ENCODE assay signal across 9 mouse cellular contexts in the genomic region with DNA sequence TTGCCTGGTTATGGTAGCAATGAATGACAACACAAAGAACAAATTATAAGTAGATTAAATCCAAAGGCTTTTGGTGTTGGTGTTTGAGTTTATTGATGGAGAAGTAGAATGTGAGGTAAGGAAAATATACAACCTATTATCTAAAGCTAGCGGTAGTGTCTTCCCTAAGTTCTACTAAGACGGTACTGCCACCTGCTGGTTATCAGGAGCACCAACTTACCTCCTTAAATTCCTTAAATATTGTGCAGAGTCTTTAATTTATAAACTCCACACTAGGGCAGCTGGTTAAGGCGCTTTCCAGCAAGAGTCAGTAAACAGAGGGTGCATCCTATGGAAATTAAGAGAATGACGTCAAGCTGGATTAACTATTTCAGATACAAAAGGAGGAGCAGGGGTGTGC. TPM values are rescaled to one million over a fixed set of nuclear protein-coding genes. Genes with fewer than 3 reads are reported as not detected.
DNase-seq lines count a peak whose midpoint lies in the region; ATAC-seq and TF ChIP-seq lines count a peak whose summit lies in the region.
"Had no signal": no experiment of that assay in that cellular context is flagged by ENCODE, and none has a peak within 500 bp of the region (broad histone marks: within the 10 kb centered on the region; RNA-seq: fewer than 3 reads in every experiment).

No protein-coding gene starts in this region.

- H3K4me2 ChIP-seq in heart, embryonic 11.5 days: no peak overlapping the region
- H3K4me2 ChIP-seq: neural tube, embryonic 13.5 days had no signal

- DNase-seq in heart, adult 8-10 months (ENCODE audit: low spot score): peak; percentile 46
- peak; percentile 46 for DNase-seq in thymus, adult 2 months
- DNase-seq in thymus, adult 18-20 months: no peak
- peak; percentile 45 for DNase-seq in cerebellum, adult 9-10 months
- peak; percentile 44 to 65 for DNase-seq in kidney, postnatal 25 days
- peak; percentile 65 for DNase-seq in retina, postnatal 1 day

- no peaks in the 10 kb centered on the region for H3K27me3 ChIP-seq in heart, embryonic 11.5 days (ENCODE audit: control insufficient read depth, insufficient read depth, low read length)
- H3K27me3 ChIP-seq in thymus, adult 2 months (ENCODE audit: control insufficient read depth, insufficient read depth, low read length): no peaks in the 10 kb centered on the region
- H3K27me3 ChIP-seq: neural tube, embryonic 13.5 days had no signal

- TF ChIP-seq CTCF in thymus, adult 2 months (IDR thresholded peaks at IDR 0.05; ENCODE audit: borderline replicate concordance, control insufficient read depth, extremely low read depth, insufficient read depth, low read length, poor library complexity): no peak

- WGBS in heart, embryonic 11.5 days (ENCODE audit: insufficient replicate concordance): 35% methylated on average over 4 of the region's 4 CpGs
- WGBS in thymus, adult 2 months: 46% methylated on average over 4 of the region's 4 CpGs

- no peak overlapping the region for H3K9ac ChIP-seq in heart, embryonic 11.5 days (ENCODE audit: low read depth, low read length)
- H3K9ac ChIP-seq: neural tube, embryonic 13.5 days had no signal

- ATAC-seq in heart, embryonic 11.5 days (replicated peaks; ENCODE audit: insufficient number of reproducible peaks, low FRiP score, low TSS enrichment): no peak
- no peak for ATAC-seq in activated CD4-positive, CD25-positive, alpha-beta regulatory T cell, adult 4 months

- TF ChIP-seq POLR2A in thymus, adult 2 months (IDR thresholded peaks at IDR 0.05; ENCODE audit: control insufficient read depth, extremely low read depth, insufficient read depth, low read length, poor library complexity): no peak

- peaks cover 33% of the 10 kb centered on the region for H3K36me3 ChIP-seq in heart, embryonic 11.5 days (ENCODE audit: control insufficient read depth, insufficient read depth, low read length)
- H3K36me3 ChIP-seq in thymus, adult 2 months (ENCODE audit: control insufficient read depth, insufficient read depth, low read length): no peaks in the 10 kb centered on the region

- no peak overlapping the region for H3K27ac ChIP-seq in heart, embryonic 11.5 days (ENCODE audit: low read depth, low read length)
- H3K27ac ChIP-seq in thymus, adult 2 months (ENCODE audit: control insufficient read depth, insufficient read depth, low read length): no peak overlapping the region
- H3K27ac ChIP-seq: neural tube, embryonic 13.5 days had no signal

- no peak overlapping the region for H3K4me3 ChIP-seq in heart, embryonic 11.5 days (ENCODE audit: low read depth, low read length)
- no peak overlapping the region for H3K4me3 ChIP-seq in thymus, adult 2 months (ENCODE audit: control insufficient read depth, insufficient read depth, low read length)
- H3K4me3 ChIP-seq: neural tube, embryonic 13.5 days had no signal

- H3K9me3 ChIP-seq in heart, embryonic 11.5 days (replicated peaks; ENCODE audit: control insufficient read depth, low read length): no peaks in the 10 kb centered on the region
- H3K9me3 ChIP-seq: neural tube, embryonic 13.5 days had no signal

- no peaks in the 10 kb centered on the region for H3K4me1 ChIP-seq in heart, embryonic 11.5 days (ENCODE audit: control insufficient read depth, insufficient read depth, low read length)
- no peaks in the 10 kb centered on the region for H3K4me1 ChIP-seq in thymus, adult 2 months (replicated peaks; ENCODE audit: control insufficient read depth, insufficient read depth, low read length)
- H3K4me1 ChIP-seq: neural tube, embryonic 13.5 days had no signal

RNA-seq across cellular contexts. Expression of gene Agbl3, which starts 20.2 kb away (rescaled TPM):
- 1 to 10 TPM; 3.6 to 4.8 (median 3.8) TPM for total RNA-seq in heart, adult 8-10 months (2022)
- 4.0 and 4.7 TPM in 2 replicates for polyA plus RNA-seq in heart, embryonic 11.5 days (2014; fragmentation: Nextera tagmentation; extraction: Ambion mirVana)
- 3.5 and 4.7 TPM in 2 replicates for polyA plus RNA-seq in thymus, adult 2 months (2012; rRNA removed)
- under 1 TPM; 0.49 to 0.85 TPM for polyA plus RNA-seq in activated CD4-positive, CD25-positive, alpha-beta regulatory T cell, adult 4 months (2017; shearing (Covaris generic))

Comparison
In these comparisons a context has a peak if more than half of its experiments do, and no peak if none do; other contexts are left out.
1. DNase-seq: peak in heart, adult 8-10 months (single experiment), thymus, adult 2 months (single experiment), cerebellum, adult 9-10 months (single experiment), kidney, postnatal 25 days (2 of 2) and retina, postnatal 1 day (single experiment); none in thymus, adult 18-20 months (0 of 2).